Mouse (Mus musculus): ENCODE results near the gene Mtmr2. TPM values are rescaled to one million over a fixed set of nuclear protein-coding genes. Genes with fewer than 3 reads are reported as not detected.
"Not testable (repeated sequence)": the region's sequence is repeated elsewhere in the genome, so short reads cannot be mapped to it uniquely, and the experiment has no call there.

The Mtmr2 gene
- polyA plus RNA-seq, 1 experiment from 2014 or later = 98.9 TPM

GRCm38 (mm10) chr9:13709436-13709835, 38.8 kb upstream of the Mtmr2 start:
- no peaks in the 10 kb centered on the region for H3K9me3 ChIP-seq (ENCODE audit: low read depth, low read length)
- peaks cover 14% of the 10 kb centered on the region; the same call in 1 of the 2 replicates for H3K36me3 ChIP-seq (ENCODE audit: insufficient read depth)
- H3K27ac ChIP-seq (ENCODE audit: low read depth) = no peak overlapping the region
- H3K4me3 ChIP-seq (ENCODE audit: low read depth, low read length) = no peak overlapping the region
- no peak for ATAC-seq (ENCODE audit: insufficient read depth)
- no peak overlapping the region for H3K4me2 ChIP-seq
- TF ChIP-seq CTCF (IDR thresholded peaks at IDR 0.05; ENCODE audit: low read depth) = no peak
- H3K4me1 ChIP-seq (ENCODE audit: insufficient read depth) = no peaks in the 10 kb centered on the region
- DNase-seq = no peak
- H3K27me3 ChIP-seq (ENCODE audit: insufficient read depth, low read length) = no peaks in the 10 kb centered on the region
- WGBS = 88% methylated on average over 5 of the region's 5 CpGs
- no peak overlapping the region for H3K9ac ChIP-seq

- peak; percentile 47 for ATAC-seq (ENCODE audit: insufficient read depth)
- H3K9me3 ChIP-seq (ENCODE audit: low read depth, low read length); H3K4me1 ChIP-seq (ENCODE audit: insufficient read depth); H3K4me3 ChIP-seq (ENCODE audit: low read depth, low read length); H3K9ac ChIP-seq; H3K27ac ChIP-seq (ENCODE audit: low read depth); H3K36me3 ChIP-seq (ENCODE audit: insufficient read depth); DNase-seq; H3K27me3 ChIP-seq (ENCODE audit: insufficient read depth, low read length): not testable (repeated sequence)
- 68% methylated on average over 2 of the region's 2 CpGs for WGBS
- H3K4me2 ChIP-seq = 0 out of 2 replicates have a peak overlapping the region, but pooled peaks have one; percentile 40
Observed at GRCm38 (mm10) chr9:13715891-13716290, 32.3 kb upstream of the Mtmr2 start.

GRCm38 (mm10) chr9:13716316-13717099, 31.7 kb upstream of the Mtmr2 start:
- H3K4me1 ChIP-seq (ENCODE audit: insufficient read depth) = no peaks in the 10 kb centered on the region
- no peaks in the 10 kb centered on the region for H3K36me3 ChIP-seq (ENCODE audit: insufficient read depth)
- DNase-seq (peak; percentile 96), ATAC-seq (ENCODE audit: insufficient read depth) (peak; percentile 83)
- 0 out of 2 replicates have a peak overlapping the region, but pooled peaks have one; percentile 40 for H3K4me2 ChIP-seq
- peak; percentile 94 for TF ChIP-seq CTCF (IDR thresholded peaks at IDR 0.05; ENCODE audit: low read depth)
- no peak overlapping the region for H3K9ac ChIP-seq
- H3K9me3 ChIP-seq (ENCODE audit: low read depth, low read length) = no peaks in the 10 kb centered on the region
- 19% methylated on average over 8 of the region's 8 CpGs for WGBS
- no peak overlapping the region for H3K4me3 ChIP-seq (ENCODE audit: low read depth, low read length)
- H3K27ac ChIP-seq (ENCODE audit: low read depth) = no peak overlapping the region
- no peaks in the 10 kb centered on the region for H3K27me3 ChIP-seq (ENCODE audit: insufficient read depth, low read length)

GRCm38 (mm10) chr9:13748798-13749674, 826 bp downstream of the Mtmr2 start:
- under 1% methylated on average over 60 of the region's 60 CpGs for WGBS
- no peak for TF ChIP-seq CTCF (IDR thresholded peaks at IDR 0.05; ENCODE audit: low read depth)
- ATAC-seq (ENCODE audit: insufficient read depth) = peak; percentile 98

DNA sequence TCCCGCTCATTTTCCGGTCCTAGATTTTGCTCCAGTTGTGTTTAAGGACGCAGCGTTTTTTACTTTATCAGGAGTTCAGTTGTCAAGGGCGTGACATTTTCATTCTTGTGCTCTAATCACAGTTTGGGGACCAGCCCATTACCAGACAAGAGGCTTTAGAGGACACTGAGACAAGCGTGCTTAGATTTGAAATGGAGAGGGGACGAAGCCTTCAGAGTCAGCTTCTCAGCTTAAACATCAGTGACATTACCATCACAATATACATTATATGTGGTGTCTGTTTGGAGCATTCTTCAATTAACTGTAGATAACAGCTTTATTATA, 1.4 kb downstream of the Mtmr2 start:
- peak overlapping the region; percentile 80 for H3K4me2 ChIP-seq
- no peak for TF ChIP-seq CTCF (IDR thresholded peaks at IDR 0.05; ENCODE audit: low read depth)
- peaks cover 6% of the 10 kb centered on the region for H3K9me3 ChIP-seq (ENCODE audit: low read depth, low read length)
- peak overlapping the region; percentile 92 for H3K27ac ChIP-seq (ENCODE audit: low read depth)
- H3K27me3 ChIP-seq (ENCODE audit: insufficient read depth, low read length) = no peaks in the 10 kb centered on the region
- 3% methylated on average over 7 of the region's 7 CpGs for WGBS
- ATAC-seq (ENCODE audit: insufficient read depth) (no peak), DNase-seq (peak; percentile 46)
- H3K9ac ChIP-seq = peak overlapping the region; percentile 95
- peaks cover 7% of the 10 kb centered on the region for H3K4me1 ChIP-seq (ENCODE audit: insufficient read depth)
- no peaks in the 10 kb centered on the region for H3K36me3 ChIP-seq (ENCODE audit: insufficient read depth)
- peak overlapping the region; percentile 78 for H3K4me3 ChIP-seq (ENCODE audit: low read depth, low read length)

More at GRCm38 (mm10) chr9:13748798-13749674, 826 bp downstream of the Mtmr2 start:
- peak overlapping the region; percentile 95 for H3K9ac ChIP-seq
- DNase-seq = peak; percentile 97
- peak overlapping the region; percentile 78 for H3K4me3 ChIP-seq (ENCODE audit: low read depth, low read length)
- no peaks in the 10 kb centered on the region for H3K36me3 ChIP-seq (ENCODE audit: insufficient read depth)
- peak overlapping the region; percentile 92 for H3K27ac ChIP-seq (ENCODE audit: low read depth)
- peaks cover 7% of the 10 kb centered on the region for H3K4me1 ChIP-seq (ENCODE audit: insufficient read depth)
- H3K9me3 ChIP-seq (ENCODE audit: low read depth, low read length) = peaks cover 5% of the 10 kb centered on the region
- peak overlapping the region; percentile 80 for H3K4me2 ChIP-seq
- no peaks in the 10 kb centered on the region for H3K27me3 ChIP-seq (ENCODE audit: insufficient read depth, low read length)

DNA sequence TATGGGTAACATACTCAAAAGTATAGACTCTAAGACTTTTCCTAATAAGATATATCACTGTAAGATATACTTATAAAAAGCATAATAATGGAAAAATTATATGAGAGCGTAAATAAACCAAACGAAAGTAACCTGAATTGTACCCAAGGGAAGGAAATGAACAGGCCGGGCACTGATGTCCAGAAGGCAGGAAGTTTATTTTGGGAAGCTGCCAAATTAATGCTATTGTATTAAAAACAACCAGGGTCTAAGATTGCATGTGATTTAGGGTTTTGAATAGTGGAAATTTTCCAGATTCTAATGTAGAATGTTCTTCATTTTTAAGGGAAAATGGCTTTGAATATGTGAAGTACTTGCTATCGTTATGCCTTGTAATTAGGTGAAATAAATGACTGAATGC, 4.3 kb downstream of the Mtmr2 start:
- Histone ChIP-seq H3K27ac (ENCODE audit: low read depth) (no peak overlapping the region), H3K9me3 (ENCODE audit: low read depth, low read length) (peaks cover 6% of the 10 kb centered on the region), H3K27me3 (ENCODE audit: insufficient read depth, low read length) (no peaks in the 10 kb centered on the region), H3K4me2 (no peak overlapping the region), H3K36me3 (ENCODE audit: insufficient read depth) (no peaks in the 10 kb centered on the region), H3K9ac (no peak overlapping the region), H3K4me1 (ENCODE audit: insufficient read depth) (peaks cover 7% of the 10 kb centered on the region), H3K4me3 (ENCODE audit: low read depth, low read length) (no peak overlapping the region)
- TF ChIP-seq CTCF (IDR thresholded peaks at IDR 0.05; ENCODE audit: low read depth) = no peak
- DNase-seq (peak; percentile 80), ATAC-seq (ENCODE audit: insufficient read depth) (no peak)
- WGBS = 66% methylated on average over 4 of the region's 4 CpGs

- Histone ChIP-seq H3K4me3 (ENCODE audit: low read depth, low read length) (no peak overlapping the region), H3K36me3 (ENCODE audit: insufficient read depth) (0 out of 2 replicates have a peak, but pooled peaks cover 3% of the 10 kb centered on the region), H3K4me1 (ENCODE audit: insufficient read depth) (no peaks in the 10 kb centered on the region), H3K27ac (ENCODE audit: low read depth) (no peak overlapping the region), H3K9me3 (ENCODE audit: low read depth, low read length) (peaks cover 4% of the 10 kb centered on the region; the same call in 1 of the 2 replicates), H3K27me3 (ENCODE audit: insufficient read depth, low read length) (no peaks in the 10 kb centered on the region), H3K9ac (no peak overlapping the region), H3K4me2 (no peak overlapping the region)
- WGBS = 84% methylated on average over 3 of the region's 3 CpGs
- ATAC-seq (ENCODE audit: insufficient read depth) (no peak), DNase-seq (no peak)
- no peak for TF ChIP-seq CTCF (IDR thresholded peaks at IDR 0.05; ENCODE audit: low read depth)
Observed at GRCm38 (mm10) chr9:13760430-13760829, 12.2 kb downstream of the Mtmr2 start.

Data from lung, embryonic 14.5 days (tissue).